Mouse (Mus musculus) kidney, adult 2 months (tissue): Measurements from ENCODE around the gene Ppp1r35.

Experiments used
- CTCF ChIP-seq: fragments of 200-500 bp; conservative IDR thresholded peaks from 2 replicates; pipeline ENCODE4 v1.5.1; 2011; ENCODE audit warnings: low read depth, mild to moderate bottlenecking, control low read depth, low read length, moderate library complexity, mixed read lengths; ENCODE audit not compliant: insufficient read depth, insufficient read length
- POLR2A ChIP-seq: fragments of 200-500 bp; IDR thresholded peaks from one replicate; pipeline ENCODE4 v1.6.1; 2011; ENCODE audit warnings: low read depth, low read length, control low read depth

GRCm38 (mm10) chr5:137738516-137738915 is 40.1 kb upstream of the Ppp1r35 start:
- TF ChIP-seq CTCF (0 out of 2 replicates have a peak, but pooled peaks have one; percentile 23), POLR2A (no peak)
